Mouse (Mus musculus): ENCODE results near the gene Lfng. TPM values are rescaled to one million over a fixed set of nuclear protein-coding genes. Genes with fewer than 3 reads are reported as not detected.

The Lfng gene
- polyA plus RNA-seq, 1 experiment from 2014 or later: 38.9 TPM

- 30% methylated on average over 2 of the region's 2 CpGs for WGBS
- Histone ChIP-seq H3K27ac (ENCODE audit: low read length) (peak overlapping the region; percentile 61), H3K4me2 (replicated peaks; ENCODE audit: low read depth, low read length) (no peak overlapping the region), H3K9me3 (ENCODE audit: low read length) (no peaks in the 10 kb centered on the region), H3K36me3 (ENCODE audit: insufficient read depth, low read length) (no peaks in the 10 kb centered on the region), H3K4me3 (ENCODE audit: low read length) (no peak overlapping the region), H3K27me3 (ENCODE audit: insufficient read depth, low read length) (no peaks in the 10 kb centered on the region), H3K9ac (replicated peaks; ENCODE audit: low read length) (no peak overlapping the region), H3K4me1 (ENCODE audit: insufficient read depth, low read length) (peaks cover 55% of the 10 kb centered on the region)
- ATAC-seq (ENCODE audit: low FRiP score, low TSS enrichment): peak; percentile 13; the same call in 1 of the 2 replicates
Measured at GRCm38 (mm10) chr5:140602540-140602939, 4.6 kb upstream of the Lfng start.

GRCm38 (mm10) chr5:140604386-140604785, 2.7 kb upstream of the Lfng start:
- H3K4me1 ChIP-seq (ENCODE audit: insufficient read depth, low read length): peaks cover 67% of the 10 kb centered on the region
- no peaks in the 10 kb centered on the region for H3K27me3 ChIP-seq (ENCODE audit: insufficient read depth, low read length)
- no peaks in the 10 kb centered on the region for H3K9me3 ChIP-seq (ENCODE audit: low read length)
- no peak overlapping the region for H3K4me3 ChIP-seq (ENCODE audit: low read length)
- H3K36me3 ChIP-seq (ENCODE audit: insufficient read depth, low read length): no peaks in the 10 kb centered on the region
- no peak overlapping the region for H3K27ac ChIP-seq (ENCODE audit: low read length)
- no peak overlapping the region for H3K4me2 ChIP-seq (replicated peaks; ENCODE audit: low read depth, low read length)
- WGBS: 35% methylated on average over 8 of the region's 8 CpGs
- no peak overlapping the region for H3K9ac ChIP-seq (replicated peaks; ENCODE audit: low read length)
- ATAC-seq (ENCODE audit: low FRiP score, low TSS enrichment): no peak

GRCm38 (mm10) chr5:140605228-140605627, 1.9 kb upstream of the Lfng start:
- H3K27me3 ChIP-seq (ENCODE audit: insufficient read depth, low read length): no peaks in the 10 kb centered on the region
- peak overlapping the region; percentile 22; the same call in 1 of the 2 replicates for H3K27ac ChIP-seq (ENCODE audit: low read length)
- ATAC-seq (ENCODE audit: low FRiP score, low TSS enrichment): 0 out of 2 replicates have a peak, but pooled peaks have one; percentile 1

GRCm38 (mm10) chr5:140606386-140606785, 734 bp upstream of the Lfng start:
- peak overlapping the region; percentile 75 for H3K4me3 ChIP-seq (ENCODE audit: low read length)
- peak; percentile 2; the same call in 1 of the 2 replicates for ATAC-seq (ENCODE audit: low FRiP score, low TSS enrichment)
- no peaks in the 10 kb centered on the region for H3K36me3 ChIP-seq (ENCODE audit: insufficient read depth, low read length)
- peaks cover 72% of the 10 kb centered on the region for H3K4me1 ChIP-seq (ENCODE audit: insufficient read depth, low read length)
- H3K4me2 ChIP-seq (replicated peaks; ENCODE audit: low read depth, low read length): peak overlapping the region; percentile 84
- peak overlapping the region; percentile 48; the same call in 1 of the 2 replicates for H3K9ac ChIP-seq (replicated peaks; ENCODE audit: low read length)
- H3K9me3 ChIP-seq (ENCODE audit: low read length): no peaks in the 10 kb centered on the region
- under 1% methylated on average over 23 of the region's 23 CpGs for WGBS
- H3K27ac ChIP-seq (ENCODE audit: low read length): peak overlapping the region; percentile 75
- no peaks in the 10 kb centered on the region for H3K27me3 ChIP-seq (ENCODE audit: insufficient read depth, low read length)

More at GRCm38 (mm10) chr5:140605228-140605627, 1.9 kb upstream of the Lfng start:
- Histone ChIP-seq H3K36me3 (ENCODE audit: insufficient read depth, low read length) (no peaks in the 10 kb centered on the region), H3K4me1 (ENCODE audit: insufficient read depth, low read length) (peaks cover 70% of the 10 kb centered on the region), H3K9ac (replicated peaks; ENCODE audit: low read length) (no peak overlapping the region), H3K9me3 (ENCODE audit: low read length) (no peaks in the 10 kb centered on the region), H3K4me3 (ENCODE audit: low read length) (no peak overlapping the region), H3K4me2 (replicated peaks; ENCODE audit: low read depth, low read length) (no peak overlapping the region)
- 28% methylated on average over 3 of the region's 3 CpGs for WGBS

GRCm38 (mm10) chr5:140607836-140608633, 915 bp downstream of the Lfng start:
- Histone ChIP-seq H3K36me3 (ENCODE audit: insufficient read depth, low read length) (peaks cover 10% of the 10 kb centered on the region), H3K27me3 (ENCODE audit: insufficient read depth, low read length) (no peaks in the 10 kb centered on the region)
- 0% methylated on average over 17 of the region's 17 CpGs for WGBS

GRCm38 (mm10) chr5:140608634-140609015, 1.5 kb downstream of the Lfng start:
- H3K27ac ChIP-seq (ENCODE audit: low read length): peak overlapping the region; percentile 96; the same call in 1 of the 2 replicates
- H3K9me3 ChIP-seq (ENCODE audit: low read length): no peaks in the 10 kb centered on the region
- no peaks in the 10 kb centered on the region for H3K27me3 ChIP-seq (ENCODE audit: insufficient read depth, low read length)
- peak overlapping the region; percentile 84 for H3K4me2 ChIP-seq (replicated peaks; ENCODE audit: low read depth, low read length)
- ATAC-seq (ENCODE audit: low FRiP score, low TSS enrichment): no peak
- H3K4me1 ChIP-seq (ENCODE audit: insufficient read depth, low read length): peaks cover 75% of the 10 kb centered on the region
- 4% methylated on average over 16 of the region's 16 CpGs for WGBS
- H3K9ac ChIP-seq (replicated peaks; ENCODE audit: low read length): peak overlapping the region; percentile 86
- H3K4me3 ChIP-seq (ENCODE audit: low read length): peak overlapping the region; percentile 75
- peaks cover 16% of the 10 kb centered on the region for H3K36me3 ChIP-seq (ENCODE audit: insufficient read depth, low read length)

More at GRCm38 (mm10) chr5:140607836-140608633, 915 bp downstream of the Lfng start:
- Histone ChIP-seq H3K4me3 (ENCODE audit: low read length) (peak overlapping the region; percentile 75), H3K9me3 (ENCODE audit: low read length) (no peaks in the 10 kb centered on the region), H3K4me1 (ENCODE audit: insufficient read depth, low read length) (peaks cover 75% of the 10 kb centered on the region), H3K4me2 (replicated peaks; ENCODE audit: low read depth, low read length) (peak overlapping the region; percentile 84), H3K9ac (replicated peaks; ENCODE audit: low read length) (peak overlapping the region; percentile 86), H3K27ac (ENCODE audit: low read length) (peak overlapping the region; percentile 96)
- no peak for ATAC-seq (ENCODE audit: low FRiP score, low TSS enrichment)

- Histone ChIP-seq H3K27me3 (ENCODE audit: insufficient read depth, low read length) (no peaks in the 10 kb centered on the region), H3K9ac (replicated peaks; ENCODE audit: low read length) (peak overlapping the region; percentile 86), H3K4me2 (replicated peaks; ENCODE audit: low read depth, low read length) (peak overlapping the region; percentile 84), H3K4me1 (ENCODE audit: insufficient read depth, low read length) (peaks cover 68% of the 10 kb centered on the region), H3K9me3 (ENCODE audit: low read length) (no peaks in the 10 kb centered on the region), H3K36me3 (ENCODE audit: insufficient read depth, low read length) (peaks cover 20% of the 10 kb centered on the region), H3K27ac (ENCODE audit: low read length) (peak overlapping the region; percentile 96), H3K4me3 (ENCODE audit: low read length) (peak overlapping the region; percentile 75)
- 15% methylated on average over 13 of the region's 13 CpGs for WGBS
- ATAC-seq (ENCODE audit: low FRiP score, low TSS enrichment): no peak
Measured at GRCm38 (mm10) chr5:140609511-140610272, 2.6 kb downstream of the Lfng start.

- Histone ChIP-seq H3K9me3 (ENCODE audit: low read length) (no peaks in the 10 kb centered on the region), H3K9ac (replicated peaks; ENCODE audit: low read length) (peak overlapping the region; percentile 86), H3K4me1 (ENCODE audit: insufficient read depth, low read length) (peaks cover 61% of the 10 kb centered on the region), H3K4me3 (ENCODE audit: low read length) (peak overlapping the region; percentile 75), H3K36me3 (ENCODE audit: insufficient read depth, low read length) (peaks cover 20% of the 10 kb centered on the region), H3K27me3 (ENCODE audit: insufficient read depth, low read length) (no peaks in the 10 kb centered on the region), H3K4me2 (replicated peaks; ENCODE audit: low read depth, low read length) (peak overlapping the region; percentile 84), H3K27ac (ENCODE audit: low read length) (peak overlapping the region; percentile 96)
- peak; percentile 43 for ATAC-seq (ENCODE audit: low FRiP score, low TSS enrichment)
- 3% methylated on average over 30 of the region's 30 CpGs for WGBS
Measured at GRCm38 (mm10) chr5:140610273-140611011, 3.3 kb downstream of the Lfng start.

- 7% methylated on average over 21 of the region's 21 CpGs for WGBS
- H3K9ac ChIP-seq (replicated peaks; ENCODE audit: low read length): peak overlapping the region; percentile 86
- peak overlapping the region; percentile 96 for H3K27ac ChIP-seq (ENCODE audit: low read length)
- H3K36me3 ChIP-seq (ENCODE audit: insufficient read depth, low read length): peaks cover 20% of the 10 kb centered on the region
- H3K4me3 ChIP-seq (ENCODE audit: low read length): peak overlapping the region; percentile 75
- ATAC-seq (ENCODE audit: low FRiP score, low TSS enrichment): peak; percentile 37
- peaks cover 55% of the 10 kb centered on the region for H3K4me1 ChIP-seq (ENCODE audit: insufficient read depth, low read length)
- peak overlapping the region; percentile 84 for H3K4me2 ChIP-seq (replicated peaks; ENCODE audit: low read depth, low read length)
- no peaks in the 10 kb centered on the region for H3K27me3 ChIP-seq (ENCODE audit: insufficient read depth, low read length)
- H3K9me3 ChIP-seq (ENCODE audit: low read length): no peaks in the 10 kb centered on the region
Measured at GRCm38 (mm10) chr5:140611021-140611583, 4.0 kb downstream of the Lfng start.
